Comparison of ENCODE assay signal across 15 mouse cellular contexts in genomic region chrX:15913795-15914500, GRCm38 (mm10).
DNase-seq lines count a peak whose midpoint lies in the region; ATAC-seq and TF ChIP-seq lines count a peak whose summit lies in the region.
"Had no signal": no experiment of that assay in that cellular context is flagged by ENCODE, and none has a peak within 500 bp of the region (broad histone marks: within the 10 kb centered on the region; RNA-seq: fewer than 3 reads in every experiment).

No protein-coding gene starts in this region.

- 59% methylated on average over 1 of the region's 1 CpGs for WGBS in lung, postnatal 0 days
- WGBS in hindbrain, embryonic 12.5 days: 73% methylated on average over 1 of the region's 1 CpGs
- 79% methylated on average over 1 of the region's 1 CpGs for WGBS in neural tube, embryonic 15.5 days
- WGBS in intestine, embryonic 15.5 days: 59% methylated on average over 1 of the region's 1 CpGs

- no peak for ATAC-seq in lung, postnatal 0 days
- ATAC-seq in hindbrain, embryonic 12.5 days (ENCODE audit: low FRiP score): peak; percentile 71
- peak; percentile 31; the same call in 1 of the 2 replicates for ATAC-seq in neural tube, embryonic 15.5 days (ENCODE audit: low FRiP score)
- ATAC-seq in intestine, embryonic 15.5 days: no peak

- no peak for TF ChIP-seq CTCF in lung, postnatal 0 days (IDR thresholded peaks at IDR 0.05)

- DNase-seq in gastrocnemius, adult 18-20 months (ENCODE audit: low spot score): peak; percentile 0
- DNase-seq in gastrocnemius, postnatal 25 days: no peak
- peak; percentile 13 for DNase-seq in lung, postnatal 0 days (ENCODE audit: low spot score)
- DNase-seq in lung, adult 18-20 months: no peak
- DNase-seq in cerebellum, postnatal 14 days: no peak
- DNase-seq: cerebellum, adult 11 months; gastrocnemius, postnatal 36 days; heart, postnatal 36 days; kidney, postnatal 25 days; lung, postnatal 4 days; thymus, postnatal 4 days had no signal

- H3K27me3 ChIP-seq in lung, postnatal 0 days (replicated peaks; ENCODE audit: insufficient read depth, low read length): no peaks in the 10 kb centered on the region
- H3K27me3 ChIP-seq in hindbrain, embryonic 12.5 days: no peaks in the 10 kb centered on the region
- H3K27me3 ChIP-seq in neural tube, embryonic 15.5 days (replicated peaks): no peaks in the 10 kb centered on the region
- H3K27me3 ChIP-seq in intestine, embryonic 15.5 days (replicated peaks): no peaks in the 10 kb centered on the region
- H3K27me3 ChIP-seq: limb, embryonic 15.5 days had no signal

- no peaks in the 10 kb centered on the region for H3K36me3 ChIP-seq in lung, postnatal 0 days (ENCODE audit: insufficient read depth, low read length)
- no peaks in the 10 kb centered on the region for H3K36me3 ChIP-seq in hindbrain, embryonic 12.5 days
- no peaks in the 10 kb centered on the region for H3K36me3 ChIP-seq in neural tube, embryonic 15.5 days
- H3K36me3 ChIP-seq in intestine, embryonic 15.5 days: no peaks in the 10 kb centered on the region
- H3K36me3 ChIP-seq: limb, embryonic 15.5 days had no signal

- no peak overlapping the region for H3K4me3 ChIP-seq in lung, postnatal 0 days (ENCODE audit: low read depth, low read length)
- no peak overlapping the region for H3K4me3 ChIP-seq in hindbrain, embryonic 12.5 days
- H3K4me3 ChIP-seq in neural tube, embryonic 15.5 days (replicated peaks): no peak overlapping the region
- no peak overlapping the region for H3K4me3 ChIP-seq in intestine, embryonic 15.5 days (replicated peaks)
- H3K4me3 ChIP-seq: limb, embryonic 15.5 days had no signal

- H3K4me2 ChIP-seq in lung, postnatal 0 days (replicated peaks; ENCODE audit: low read depth, low read length): no peak overlapping the region
- no peak overlapping the region for H3K4me2 ChIP-seq in hindbrain, embryonic 12.5 days (replicated peaks)
- H3K4me2 ChIP-seq in neural tube, embryonic 15.5 days: no peak overlapping the region
- no peak overlapping the region for H3K4me2 ChIP-seq in intestine, embryonic 15.5 days (replicated peaks)
- H3K4me2 ChIP-seq: limb, embryonic 15.5 days had no signal

- no peaks in the 10 kb centered on the region for H3K9me3 ChIP-seq in lung, postnatal 0 days (ENCODE audit: low read length)
- no peaks in the 10 kb centered on the region for H3K9me3 ChIP-seq in hindbrain, embryonic 12.5 days (replicated peaks)
- H3K9me3 ChIP-seq in neural tube, embryonic 15.5 days (replicated peaks): no peaks in the 10 kb centered on the region
- no peaks in the 10 kb centered on the region for H3K9me3 ChIP-seq in intestine, embryonic 15.5 days
- H3K9me3 ChIP-seq: limb, embryonic 15.5 days had no signal

- TF ChIP-seq EP300 in lung, postnatal 0 days (IDR thresholded peaks at IDR 0.05): no peak

- no peaks in the 10 kb centered on the region for H3K4me1 ChIP-seq in lung, postnatal 0 days (ENCODE audit: insufficient read depth, low read depth, low read length)
- H3K4me1 ChIP-seq in hindbrain, embryonic 12.5 days: no peaks in the 10 kb centered on the region
- no peaks in the 10 kb centered on the region for H3K4me1 ChIP-seq in neural tube, embryonic 15.5 days
- H3K4me1 ChIP-seq in intestine, embryonic 15.5 days (replicated peaks): no peaks in the 10 kb centered on the region
- H3K4me1 ChIP-seq: limb, embryonic 15.5 days had no signal

- H3K9ac ChIP-seq in lung, postnatal 0 days (replicated peaks; ENCODE audit: low read depth): no peak overlapping the region
- no peak overlapping the region for H3K9ac ChIP-seq in hindbrain, embryonic 12.5 days
- H3K9ac ChIP-seq in neural tube, embryonic 15.5 days (replicated peaks): no peak overlapping the region
- no peak overlapping the region for H3K9ac ChIP-seq in intestine, embryonic 15.5 days
- H3K9ac ChIP-seq: limb, embryonic 15.5 days had no signal

- no peak overlapping the region for H3K27ac ChIP-seq in lung, postnatal 0 days (ENCODE audit: low read length)
- no peak overlapping the region for H3K27ac ChIP-seq in hindbrain, embryonic 12.5 days
- no peak overlapping the region for H3K27ac ChIP-seq in neural tube, embryonic 15.5 days (replicated peaks)
- no peak overlapping the region for H3K27ac ChIP-seq in intestine, embryonic 15.5 days
- H3K27ac ChIP-seq: limb, embryonic 15.5 days had no signal

Comparison
In these comparisons a context has a peak if more than half of its experiments do, and no peak if none do; other contexts are left out.
1. DNase-seq: peak in gastrocnemius, adult 18-20 months (single experiment) and lung, postnatal 0 days (single experiment); none in gastrocnemius, postnatal 25 days (single experiment), lung, adult 18-20 months (0 of 2) and cerebellum, postnatal 14 days (0 of 2).
2. ATAC-seq: peak in hindbrain, embryonic 12.5 days (single experiment) and neural tube, embryonic 15.5 days (single experiment); none in lung, postnatal 0 days (single experiment) and intestine, embryonic 15.5 days (single experiment).